Mouse (Mus musculus) limb, embryonic 15.5 days (tissue): ENCODE data around the gene Aldh6a1. TPM values are rescaled to one million over a fixed set of nuclear protein-coding genes. Genes with fewer than 3 reads are reported as not detected.

ENCODE experiments used
- ATAC-seq: fragments of 200-750 bp; cut with Nextera tagmentation; 2 replicates; pipeline ENCODE4 v1.8.0; 2017; ENCODE audit warnings: low read depth, moderate TSS enrichment; ENCODE audit not compliant: insufficient number of reproducible peaks, low FRiP score, low TSS enrichment
- H3K27ac ChIP-seq: fragments of 300-500 bp; sonication (generic); 2 replicates; pipeline ENCODE4 v1.5.1; 2015; ENCODE audit warnings: moderate library complexity, mild to moderate bottlenecking, inconsistent platforms
- H3K27me3 ChIP-seq: fragments of 300-500 bp; sonication (generic); 2 replicates; pipeline ENCODE4 v1.6.1; 2015; ENCODE audit warnings: inconsistent platforms
- H3K36me3 ChIP-seq: fragments of 300-500 bp; sonication (generic); 2 replicates; pipeline ENCODE4 v1.6.1; 2015; ENCODE audit warnings: inconsistent platforms
- H3K4me1 ChIP-seq: fragments of 300-500 bp; sonication (generic); 2 replicates; pipeline ENCODE4 v1.6.1; 2015; ENCODE audit warnings: inconsistent platforms
- H3K4me2 ChIP-seq: fragments of 300-500 bp; sonication (generic); 2 replicates; pipeline ENCODE4 v1.6.1; 2015; ENCODE audit warnings: mild to moderate bottlenecking, inconsistent platforms
- H3K4me3 ChIP-seq: fragments of 300-500 bp; sonication (generic); 2 replicates; pipeline ENCODE4 v1.5.1; 2015; ENCODE audit warnings: mild to moderate bottlenecking, inconsistent platforms
- H3K9ac ChIP-seq: fragments of 300-500 bp; sonication (generic); 2 replicates; pipeline ENCODE4 v1.6.1; 2015; ENCODE audit warnings: inconsistent platforms
- H3K9me3 ChIP-seq: fragments of 300-500 bp; sonication (generic); 2 replicates; pipeline ENCODE4 v1.6.1; 2016; ENCODE audit warnings: inconsistent platforms
- WGBS: fragments of 180-500 bp; shearing (Covaris S2); methylation state at CpG from one replicate; pipeline ENCODE4 v1.1.7; 2015; 5-methylcytosine and 5-hydroxymethylcytosine counted together
- polyA plus RNA-seq: library from polyadenylated mRNA; unstranded; fragments of >200 nt; fragmentation: Nextera tagmentation; extraction: Ambion mirVana; gene quantifications from 2 replicates; pipeline ENCODE4 v1.2.1, GENCODE M21; 2015

Aldh6a1 gene
- polyA plus RNA-seq, 1 experiment from 2014 or later = 35.8 TPM

DNA sequence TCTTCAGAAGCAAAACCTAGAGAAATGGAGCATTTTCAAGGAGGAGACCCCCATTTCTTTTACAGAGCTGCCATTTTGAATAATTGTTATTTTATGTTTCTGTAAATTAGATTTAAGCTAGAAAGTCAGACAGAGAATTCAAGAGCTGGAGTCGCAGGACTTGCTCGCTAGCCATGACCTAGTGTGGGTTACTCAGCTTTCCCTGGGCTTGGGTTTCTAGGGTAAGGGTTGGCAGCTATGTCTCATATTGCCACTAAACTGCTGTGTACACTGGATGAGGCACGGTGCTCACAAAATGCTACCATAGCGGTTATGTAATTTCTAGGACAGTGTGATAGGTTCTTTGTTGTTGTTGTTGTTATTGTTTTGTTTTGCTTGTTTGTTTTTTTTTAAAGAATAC is 58.1 kb downstream of the Aldh6a1 start:
- H3K4me3 ChIP-seq = no peak overlapping the region
- no peak overlapping the region for H3K9ac ChIP-seq
- no peak for ATAC-seq
- no peak overlapping the region for H3K27ac ChIP-seq
- no peaks in the 10 kb centered on the region for H3K9me3 ChIP-seq
- H3K27me3 ChIP-seq = no peaks in the 10 kb centered on the region
- 93% methylated on average over 4 of the region's 4 CpGs for WGBS
- H3K36me3 ChIP-seq = 0 out of 2 replicates have a peak, but pooled peaks cover 3% of the 10 kb centered on the region
- no peak overlapping the region for H3K4me2 ChIP-seq
- H3K4me1 ChIP-seq = no peaks in the 10 kb centered on the region

DNA sequence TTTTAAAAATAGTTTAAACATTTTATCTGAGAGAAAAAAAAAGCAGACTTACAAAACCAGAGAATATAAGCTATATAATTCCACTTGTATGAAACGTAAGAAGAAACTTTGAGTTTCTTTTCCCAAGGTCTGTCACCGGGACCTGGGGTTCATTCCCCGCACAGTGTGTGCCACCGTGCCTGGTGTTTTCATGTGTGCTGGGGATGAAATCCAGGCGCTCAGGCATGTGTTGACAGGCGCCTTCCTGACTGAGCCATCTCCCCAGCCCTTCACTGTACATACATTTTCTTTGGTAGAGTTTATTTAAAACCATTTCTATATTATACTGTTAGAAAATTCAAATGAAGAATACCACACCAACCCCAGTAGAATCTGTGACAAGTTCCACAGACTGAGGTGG is 60.5 kb downstream of the Aldh6a1 start:
- no peak for ATAC-seq
- H3K4me3 ChIP-seq = no peak overlapping the region
- H3K27ac ChIP-seq = no peak overlapping the region
- H3K4me2 ChIP-seq = no peak overlapping the region
- WGBS = 63% methylated on average over 6 of the region's 6 CpGs
- no peaks in the 10 kb centered on the region for H3K9me3 ChIP-seq
- H3K4me1 ChIP-seq = no peaks in the 10 kb centered on the region
- H3K36me3 ChIP-seq = peaks cover 11% of the 10 kb centered on the region; the same call in 1 of the 2 replicates
- H3K27me3 ChIP-seq = no peaks in the 10 kb centered on the region
- H3K9ac ChIP-seq = no peak overlapping the region

DNA sequence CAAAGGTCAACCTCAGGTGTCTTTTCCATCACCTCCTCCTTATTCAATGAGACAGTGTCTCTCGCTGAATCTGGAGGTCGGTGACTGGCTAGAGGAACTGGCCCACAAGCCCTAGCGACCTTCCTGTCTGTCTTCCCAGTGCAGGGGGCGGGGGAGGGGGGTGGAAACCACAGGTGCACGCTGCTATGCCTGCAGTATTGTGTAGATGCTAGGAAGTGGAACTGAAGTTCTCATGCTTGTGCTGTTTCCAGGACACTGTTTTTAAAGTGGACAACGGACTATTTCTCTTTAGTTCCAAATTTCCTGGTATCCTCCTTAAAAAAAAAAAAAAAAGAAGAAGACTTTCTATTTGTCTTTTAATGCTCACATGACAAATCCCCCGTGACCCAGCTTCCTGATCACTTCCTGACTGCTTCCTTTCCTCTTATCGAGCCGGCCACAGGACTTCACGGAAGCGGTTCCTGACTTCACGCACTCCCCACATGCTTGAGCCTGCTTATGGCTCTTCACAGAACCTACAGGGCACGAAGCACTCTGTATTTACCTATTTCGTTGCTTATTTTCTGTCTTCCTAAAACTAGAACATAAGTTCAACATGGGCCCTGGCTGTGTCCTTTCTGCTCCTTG is 61.9 kb downstream of the Aldh6a1 start:
- Histone ChIP-seq H3K27ac (no peak overlapping the region), H3K4me3 (no peak overlapping the region), H3K4me2 (no peak overlapping the region), H3K4me1 (no peaks in the 10 kb centered on the region), H3K9ac (no peak overlapping the region), H3K27me3 (no peaks in the 10 kb centered on the region), H3K9me3 (no peaks in the 10 kb centered on the region), H3K36me3 (peaks cover 12% of the 10 kb centered on the region; the same call in 1 of the 2 replicates)
- 72% methylated on average over 14 of the region's 14 CpGs for WGBS
- ATAC-seq = no peak

DNA sequence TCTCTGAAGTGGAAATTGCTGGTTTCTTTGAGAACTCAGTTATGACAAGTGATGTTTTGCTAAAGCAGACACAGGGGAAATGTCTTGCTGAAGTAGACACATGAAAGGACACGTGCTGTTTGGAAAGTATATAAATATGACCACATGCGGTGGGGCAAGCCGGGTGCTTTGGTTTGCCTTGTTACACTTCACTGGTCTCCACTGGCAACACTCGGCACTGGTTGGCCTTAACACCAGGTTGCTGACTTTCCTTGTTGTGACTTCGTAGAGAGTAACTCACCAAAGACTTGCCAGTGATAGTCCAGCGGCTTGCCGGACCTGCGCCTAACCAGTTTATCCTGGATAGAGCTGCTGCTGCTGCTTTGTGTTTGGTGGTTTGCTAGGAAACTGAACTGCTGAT is 62.7 kb downstream of the Aldh6a1 start:
- no peaks in the 10 kb centered on the region for H3K4me1 ChIP-seq
- no peak overlapping the region for H3K4me2 ChIP-seq
- H3K27ac ChIP-seq = no peak overlapping the region
- H3K9ac ChIP-seq = no peak overlapping the region
- no peaks in the 10 kb centered on the region for H3K9me3 ChIP-seq
- no peak for ATAC-seq
- peaks cover 13% of the 10 kb centered on the region; the same call in 1 of the 2 replicates for H3K36me3 ChIP-seq
- no peak overlapping the region for H3K4me3 ChIP-seq
- 88% methylated on average over 8 of the region's 8 CpGs for WGBS
- H3K27me3 ChIP-seq = no peaks in the 10 kb centered on the region

DNA sequence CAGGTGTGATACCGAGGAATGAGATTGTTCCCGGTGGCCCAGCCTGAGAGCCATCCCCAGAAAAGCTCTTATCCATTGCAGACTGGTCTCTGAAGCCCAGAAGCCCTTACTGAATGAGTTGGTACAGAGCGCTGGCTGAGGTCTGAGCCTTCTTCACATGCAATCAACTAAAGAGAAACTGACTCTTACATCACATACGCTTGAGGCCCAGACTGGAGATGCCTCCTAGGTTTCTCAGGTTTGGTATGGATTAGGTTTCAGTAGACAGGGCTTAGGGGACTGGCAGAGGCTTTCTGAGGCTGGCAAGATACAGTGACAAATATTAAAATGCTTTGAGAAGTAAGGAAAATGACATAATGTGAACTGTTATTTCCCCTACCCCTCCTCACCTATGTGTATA is 65.4 kb downstream of the Aldh6a1 start:
- no peak overlapping the region for H3K4me3 ChIP-seq
- no peak overlapping the region for H3K9ac ChIP-seq
- H3K27ac ChIP-seq = no peak overlapping the region
- H3K36me3 ChIP-seq = peaks cover 13% of the 10 kb centered on the region; the same call in 1 of the 2 replicates
- ATAC-seq = no peak
- WGBS = 88% methylated on average over 4 of the region's 4 CpGs
- H3K4me2 ChIP-seq = no peak overlapping the region
- no peaks in the 10 kb centered on the region for H3K4me1 ChIP-seq
- no peaks in the 10 kb centered on the region for H3K9me3 ChIP-seq
- no peaks in the 10 kb centered on the region for H3K27me3 ChIP-seq

DNA sequence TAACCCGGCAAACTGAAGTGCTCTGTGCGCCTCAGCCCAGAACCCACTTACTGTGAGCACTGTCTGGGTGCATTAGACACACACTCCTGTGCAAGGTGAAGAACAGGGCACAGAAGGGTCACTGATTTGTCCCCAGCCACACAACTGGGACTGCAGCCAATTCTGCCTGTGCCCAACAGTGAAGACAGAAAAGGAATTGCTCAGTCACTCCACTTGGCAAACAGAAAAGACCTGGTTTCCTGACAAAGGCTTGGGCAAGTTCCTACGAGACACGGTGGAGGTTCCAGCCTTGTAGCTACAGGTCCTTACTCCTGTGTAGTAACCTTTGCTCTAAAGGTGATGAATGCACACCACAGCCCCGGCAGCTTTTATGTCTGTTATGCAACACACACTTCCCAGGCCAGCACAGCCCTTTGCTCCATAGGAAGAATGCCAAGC is 66.1 kb downstream of the Aldh6a1 start:
- no peak overlapping the region for H3K4me2 ChIP-seq
- no peak overlapping the region for H3K4me3 ChIP-seq
- no peaks in the 10 kb centered on the region for H3K9me3 ChIP-seq
- no peak overlapping the region for H3K9ac ChIP-seq
- H3K36me3 ChIP-seq = peaks cover 13% of the 10 kb centered on the region; the same call in 1 of the 2 replicates
- H3K27me3 ChIP-seq = no peaks in the 10 kb centered on the region
- 67% methylated on average over 5 of the region's 5 CpGs for WGBS
- H3K4me1 ChIP-seq = no peaks in the 10 kb centered on the region
- no peak for ATAC-seq
- H3K27ac ChIP-seq = no peak overlapping the region

DNA sequence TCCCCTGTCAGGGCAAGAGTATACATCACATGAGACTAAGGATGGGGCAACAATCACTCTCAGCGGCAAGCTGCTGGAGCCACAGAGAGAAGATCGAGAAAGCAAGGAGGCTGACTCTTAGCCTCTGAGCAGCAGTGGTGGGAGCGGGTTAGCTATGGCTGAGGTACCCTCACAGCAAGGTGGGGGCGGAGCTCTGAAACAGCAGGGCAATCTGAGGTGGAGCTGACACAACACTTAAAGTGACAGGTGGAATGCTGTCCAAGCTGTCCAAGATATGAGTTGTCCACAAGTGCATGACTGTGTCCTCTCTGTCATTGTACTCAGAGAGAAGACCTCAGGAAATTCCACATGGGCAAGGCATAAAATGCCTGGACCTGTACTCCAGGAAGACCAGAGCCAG is 68.4 kb downstream of the Aldh6a1 start:
- Histone ChIP-seq H3K27me3 (no peaks in the 10 kb centered on the region), H3K36me3 (peaks cover 10% of the 10 kb centered on the region), H3K9me3 (no peaks in the 10 kb centered on the region), H3K4me2 (no peak overlapping the region), H3K9ac (no peak overlapping the region), H3K4me1 (no peaks in the 10 kb centered on the region), H3K4me3 (no peak overlapping the region), H3K27ac (no peak overlapping the region)
- WGBS = 84% methylated on average over 4 of the region's 4 CpGs
- no peak for ATAC-seq

Other genes starting within 250 kb of the Aldh6a1 start
- 13.2 and 13.8 TPM in 2 replicates for gene Elmsan1, start 232.1 kb downstream of the Aldh6a1 start, polyA plus RNA-seq
- gene Ptgr2, start 165.8 kb downstream of the Aldh6a1 start, polyA plus RNA-seq = 15.9 and 22.6 TPM in 2 replicates
- gene Zfp410, start 134.2 kb downstream of the Aldh6a1 start, polyA plus RNA-seq = 79.8 and 90.6 TPM in 2 replicates
- gene Coq6, start 89.3 kb downstream of the Aldh6a1 start, polyA plus RNA-seq = 41.5 and 42.2 TPM in 2 replicates
- 2.7 and 3.2 TPM in 2 replicates for gene Fam161b, start 89.2 kb downstream of the Aldh6a1 start, polyA plus RNA-seq
- 16.2 and 16.4 TPM in 2 replicates for gene Entpd5, start 42.0 kb downstream of the Aldh6a1 start, polyA plus RNA-seq
- 1.0 and 1.8 TPM in 2 replicates for gene Bbof1, start 41.9 kb downstream of the Aldh6a1 start, polyA plus RNA-seq
- 24.7 TPM in 2 replicates for gene Rnf113a2, start 33.8 kb downstream of the Aldh6a1 start, polyA plus RNA-seq
- 19.5 and 19.6 TPM in 2 replicates for gene Lin52, start 418 bp upstream of the Aldh6a1 start, polyA plus RNA-seq
- 0.09 and 0.19 TPM in 2 replicates for gene Vsx2, start 118.8 kb upstream of the Aldh6a1 start, polyA plus RNA-seq
- 14.7 and 15.7 TPM in 2 replicates for gene Abcd4, start 166.4 kb upstream of the Aldh6a1 start, polyA plus RNA-seq
- gene Vrtn, start 190.0 kb upstream of the Aldh6a1 start, polyA plus RNA-seq = not detected in 2 replicates
- gene Syndig1l, start 247.8 kb upstream of the Aldh6a1 start, polyA plus RNA-seq = not detected in 2 replicates